Mouse (Mus musculus): ENCODE results near the gene Slc1a7.

The Slc1a7 gene

DNA sequence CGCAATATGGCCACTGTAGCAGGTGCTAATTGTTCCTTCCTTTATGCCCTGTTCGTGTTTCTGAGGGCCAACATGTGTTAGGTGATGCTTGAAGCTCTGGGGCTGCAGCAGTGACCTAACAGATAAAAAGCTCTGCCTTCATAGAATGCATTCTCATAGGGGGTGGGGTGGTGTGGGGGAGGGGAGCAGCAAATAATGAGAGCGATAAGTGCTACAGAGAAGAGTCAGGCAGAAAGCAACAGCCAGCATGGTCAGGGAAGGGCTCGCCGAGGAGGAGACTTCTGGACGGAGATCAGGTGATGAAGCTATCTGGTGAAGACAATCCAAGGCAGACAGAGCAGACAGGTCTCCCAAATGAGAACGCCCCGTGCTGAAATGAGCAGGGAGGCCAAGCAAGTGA, 84.5 kb downstream of the Slc1a7 start:
- no peak for DNase-seq (ENCODE audit: low spot score)

DNA sequence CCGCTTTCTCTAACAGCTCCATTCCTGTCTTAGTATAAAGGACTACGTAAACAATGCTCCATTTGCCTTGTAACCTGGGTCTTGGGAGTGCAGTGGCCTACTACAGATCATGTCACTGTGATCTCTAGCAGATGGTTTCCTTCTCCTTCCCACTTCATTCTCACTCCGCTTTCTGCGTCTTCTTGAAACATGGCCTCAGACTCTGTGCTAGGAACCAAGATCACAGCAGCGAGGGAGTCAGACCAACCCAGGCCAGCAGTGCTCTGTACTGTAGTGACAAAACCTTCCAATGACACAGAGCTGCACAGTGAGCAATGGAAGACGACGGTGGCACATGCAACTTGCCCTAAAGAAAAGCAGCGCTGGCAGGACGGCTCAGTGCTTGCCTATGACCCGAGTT, 87.7 kb downstream of the Slc1a7 start:
- no peak for DNase-seq (ENCODE audit: low spot score)

DNA sequence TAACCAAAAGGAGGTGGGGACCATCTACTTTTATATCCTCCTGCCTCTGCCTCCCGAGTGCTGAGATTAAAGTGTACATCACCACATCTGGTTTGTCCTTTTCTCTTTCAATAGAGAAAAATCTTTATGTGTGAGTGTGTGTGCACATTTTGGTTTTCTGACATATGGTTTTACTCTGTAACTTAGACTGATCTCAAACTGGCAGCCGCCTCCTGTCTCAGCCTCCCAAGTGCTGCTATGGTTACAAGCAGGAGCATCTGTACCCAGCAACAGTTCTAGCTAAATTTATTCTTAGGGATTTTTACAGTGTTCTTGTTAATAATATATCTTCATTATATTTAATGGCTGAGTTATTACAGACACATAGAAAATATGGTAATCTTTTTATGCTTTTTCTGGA, 89.1 kb downstream of the Slc1a7 start:
- DNase-seq (ENCODE audit: low spot score), result no peak

DNA sequence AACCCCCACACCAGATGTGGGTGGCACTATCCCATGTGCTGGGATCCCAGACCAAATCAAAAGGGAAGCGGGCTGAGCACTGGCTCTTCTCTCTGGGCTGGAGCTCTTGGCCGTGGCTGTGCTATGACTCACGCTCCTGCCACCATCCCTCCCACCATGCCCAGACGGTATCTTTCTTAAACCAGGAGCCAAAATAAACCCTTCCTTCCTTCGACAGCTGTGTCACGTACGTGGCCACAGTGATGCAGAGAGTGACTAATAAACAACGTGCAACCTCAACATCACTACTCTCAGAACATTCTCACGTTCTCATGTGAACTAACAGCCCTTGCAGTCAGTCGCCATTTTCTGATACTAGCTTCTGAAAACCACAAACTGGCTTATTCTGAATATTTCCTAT, 90.0 kb downstream of the Slc1a7 start:
- peak; percentile 34 for DNase-seq (ENCODE audit: low spot score)

DNA sequence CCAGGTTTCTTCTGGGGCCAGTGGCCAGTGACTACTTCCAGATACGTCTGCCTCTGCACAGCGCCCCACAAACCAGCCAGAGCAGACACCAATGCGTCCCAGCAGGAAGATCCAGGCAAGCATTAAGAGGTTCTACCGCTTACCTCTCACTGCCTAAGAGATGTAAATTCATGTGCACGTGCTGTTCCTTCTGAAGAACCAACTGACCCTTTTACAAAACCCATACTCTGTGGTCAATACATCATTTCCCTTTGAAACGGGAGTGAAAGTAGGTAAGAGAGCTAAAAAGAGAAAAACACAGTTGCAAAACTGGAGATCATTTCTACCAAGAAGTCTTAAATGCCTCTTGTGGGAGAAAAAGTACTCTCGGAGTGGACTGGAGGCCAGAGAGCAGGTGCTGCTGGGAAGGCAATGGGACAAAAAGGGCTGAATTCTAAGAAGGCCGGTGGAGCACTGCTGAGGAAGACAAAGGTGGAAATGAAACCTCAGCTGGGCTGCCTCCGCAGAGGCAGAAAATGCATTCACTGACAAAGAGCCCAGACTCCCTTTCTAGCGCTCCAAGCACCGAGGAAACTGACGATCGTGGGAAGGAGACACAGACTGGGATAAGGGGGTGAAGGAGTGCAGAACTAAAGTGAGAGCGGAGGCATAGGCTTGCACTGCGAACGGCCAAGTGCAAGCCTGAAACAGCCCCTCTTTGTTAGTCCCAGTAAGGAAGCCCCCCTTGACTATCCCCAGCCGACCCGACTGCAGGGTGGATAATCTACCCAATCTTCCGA, 91.7 kb downstream of the Slc1a7 start:
- DNase-seq (ENCODE audit: low spot score), result peak; percentile 24

DNA sequence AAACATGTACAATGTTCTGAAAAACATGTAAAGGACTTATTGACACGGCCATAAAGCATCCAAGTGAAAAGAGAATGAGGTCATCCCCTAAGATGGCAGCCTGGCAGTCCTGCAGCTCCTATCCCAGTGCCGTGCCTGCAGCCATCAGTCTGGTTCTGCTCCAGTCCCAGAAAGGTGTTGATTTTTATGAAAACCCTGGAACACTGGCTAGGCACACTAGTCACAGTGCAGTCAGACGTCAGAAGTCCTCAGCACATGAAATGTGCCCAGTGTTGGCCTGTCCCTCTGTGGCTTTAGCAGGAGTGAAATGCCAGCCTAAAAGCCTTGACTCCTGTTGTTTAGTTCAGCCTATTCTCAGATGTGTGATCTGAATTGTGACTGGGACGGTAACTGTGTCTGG, 92.6 kb downstream of the Slc1a7 start:
- no peak for DNase-seq (ENCODE audit: low spot score)

DNA sequence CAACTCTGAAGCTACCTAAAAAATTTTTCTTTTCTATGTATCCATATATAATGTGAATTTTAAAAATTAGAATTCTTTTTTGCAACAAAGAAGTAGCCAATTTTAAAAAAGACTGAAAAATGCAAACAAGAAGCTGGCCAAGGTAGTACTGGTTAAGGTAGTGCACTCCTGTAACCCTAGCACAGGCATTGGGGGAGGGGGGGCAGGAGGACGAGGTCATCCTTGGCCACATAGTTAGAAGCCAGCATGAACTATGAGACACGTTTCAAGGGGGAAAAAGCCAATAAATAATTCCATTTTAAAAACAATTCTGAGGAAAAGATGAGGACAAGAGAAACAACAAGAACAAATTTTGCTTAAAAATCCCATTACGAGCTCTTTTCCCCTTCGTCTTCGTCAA, 94.4 kb downstream of the Slc1a7 start:
- DNase-seq (ENCODE audit: low spot score), result no peak
